Mouse (Mus musculus): ENCODE measurements around the gene Nat10. TPM values are rescaled to one million over a fixed set of nuclear protein-coding genes. Genes with fewer than 3 reads are reported as not detected.

The Nat10 gene
- total and polyA plus RNA-seq, 2 experiments, result 8.8 to 28.7 TPM

DNA sequence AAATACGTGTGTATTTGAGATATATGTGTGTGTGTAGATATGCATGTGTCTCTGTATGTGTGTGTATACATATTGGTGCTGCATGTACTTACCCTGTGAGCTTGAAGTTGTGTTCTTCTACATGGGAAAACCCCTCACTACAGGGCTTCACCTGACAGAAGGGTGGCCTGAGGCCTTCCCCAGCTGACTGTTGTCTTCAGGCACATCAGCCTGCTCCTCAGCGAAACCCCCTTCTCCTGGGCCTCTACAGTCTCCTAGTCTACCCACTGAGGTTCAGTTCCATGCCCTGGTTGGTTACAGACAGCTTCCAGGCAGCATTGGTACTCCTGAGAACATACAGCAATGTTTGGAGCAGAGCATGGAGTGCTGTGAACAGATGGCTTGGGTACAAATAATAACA, 76.6 kb downstream of the Nat10 start:
- no peak for TF ChIP-seq CTCF (IDR thresholded peaks at IDR 0.05; ENCODE audit: low read depth, low read length)
- TF ChIP-seq POLR2A (IDR thresholded peaks at IDR 0.05; ENCODE audit: extremely low read depth, insufficient read depth, low read length), result no peak
- Histone ChIP-seq H3K4me1 (ENCODE audit: control insufficient read depth, insufficient read depth, low read length) (no peaks in the 10 kb centered on the region; the same call in 1 of the 2 replicates), H3K27ac (replicated peaks; ENCODE audit: insufficient read depth, low read depth, low read length) (no peak overlapping the region), H3K9ac (ENCODE audit: low read depth, low read length) (no peak overlapping the region), H3K79me2 (ENCODE audit: control insufficient read depth, insufficient read depth, low read length) (peaks cover 6% of the 10 kb centered on the region; the same call in 1 of the 2 replicates), H3K36me3 (ENCODE audit: control insufficient read depth, insufficient read depth, low read length) (no peaks in the 10 kb centered on the region; the same call in 1 of the 2 replicates), H3K27me3 (ENCODE audit: control insufficient read depth, insufficient read depth, low read length) (no peaks in the 10 kb centered on the region), H3K4me3 (ENCODE audit: insufficient read depth, low read depth, low read length) (no peak overlapping the region)
- WGBS, result 95% methylated on average over 2 of the region's 2 CpGs
- no peak for DNase-seq (ENCODE audit: extremely low read depth, low read depth, low spot score)

DNA sequence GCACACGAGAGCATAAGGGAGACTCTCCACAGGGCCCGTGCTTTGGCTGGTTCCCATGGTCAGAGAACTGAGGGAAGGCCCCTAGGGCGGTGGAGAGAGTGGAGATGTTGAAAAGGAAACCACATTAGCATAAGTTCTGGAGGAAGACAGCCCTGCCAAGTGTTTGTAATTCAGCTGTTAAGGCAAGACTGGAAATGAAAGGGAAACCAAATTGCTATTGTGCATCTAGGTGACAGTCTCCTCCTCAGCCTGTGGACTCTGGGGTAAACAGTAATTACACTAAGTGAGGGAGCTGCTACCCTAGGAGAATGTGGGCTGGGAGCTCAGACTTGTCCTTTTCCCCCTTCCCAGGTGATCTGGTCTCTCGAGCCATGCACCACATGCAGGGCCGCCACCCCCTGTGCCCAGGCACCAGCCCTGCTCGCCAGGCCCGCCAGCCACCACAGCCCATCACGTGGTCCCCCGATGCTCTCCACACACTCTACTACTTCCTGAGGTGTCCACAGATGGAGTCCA, 78.1 kb downstream of the Nat10 start:
- DNase-seq (ENCODE audit: extremely low read depth, low read depth, low spot score), result no peak
- H3K4me3 ChIP-seq (ENCODE audit: insufficient read depth, low read depth, low read length), result no peak overlapping the region
- no peaks in the 10 kb centered on the region for H3K27me3 ChIP-seq (ENCODE audit: control insufficient read depth, insufficient read depth, low read length)
- H3K4me1 ChIP-seq (ENCODE audit: control insufficient read depth, insufficient read depth, low read length), result no peaks in the 10 kb centered on the region; the same call in 1 of the 2 replicates
- TF ChIP-seq POLR2A (IDR thresholded peaks at IDR 0.05; ENCODE audit: extremely low read depth, insufficient read depth, low read length) (no peak), CTCF (IDR thresholded peaks at IDR 0.05; ENCODE audit: low read depth, low read length) (no peak)
- H3K36me3 ChIP-seq (ENCODE audit: control insufficient read depth, insufficient read depth, low read length), result peaks cover 2% of the 10 kb centered on the region; the same call in 1 of the 2 replicates
- H3K27ac ChIP-seq (replicated peaks; ENCODE audit: insufficient read depth, low read depth, low read length), result 0 out of 2 replicates have a peak overlapping the region, but pooled peaks have one; percentile 33
- H3K9ac ChIP-seq (ENCODE audit: low read depth, low read length), result no peak overlapping the region
- 87% methylated on average over 9 of the region's 9 CpGs for WGBS
- peaks cover 6% of the 10 kb centered on the region; the same call in 1 of the 2 replicates for H3K79me2 ChIP-seq (ENCODE audit: control insufficient read depth, insufficient read depth, low read length)

DNA sequence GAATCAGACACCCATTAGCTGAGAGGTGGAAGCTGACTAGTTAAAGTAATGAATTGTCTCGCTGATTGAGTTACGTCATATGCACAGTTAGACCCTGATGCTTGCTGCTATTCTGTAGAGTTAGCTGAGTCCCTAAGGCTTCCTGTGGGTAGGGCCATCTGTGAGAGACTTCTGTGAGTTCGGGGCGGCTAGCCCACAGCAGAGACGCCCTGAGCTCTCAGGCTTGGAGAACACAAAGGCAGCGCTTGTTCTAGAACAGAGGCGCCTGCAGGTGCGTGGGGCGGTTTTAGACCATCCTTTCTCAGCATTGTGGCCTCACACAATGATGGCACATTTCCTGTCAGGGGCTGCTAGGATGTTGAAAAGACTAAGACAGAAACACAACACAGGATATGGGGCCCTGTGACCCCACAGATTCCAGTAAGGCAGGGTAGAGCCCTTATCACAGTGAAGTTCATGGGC, 78.8 kb downstream of the Nat10 start:
- Histone ChIP-seq H3K9ac (ENCODE audit: low read depth, low read length) (no peak overlapping the region), H3K27ac (replicated peaks; ENCODE audit: insufficient read depth, low read depth, low read length) (no peak overlapping the region), H3K79me2 (ENCODE audit: control insufficient read depth, insufficient read depth, low read length) (peaks cover 5% of the 10 kb centered on the region; the same call in 1 of the 2 replicates), H3K36me3 (ENCODE audit: control insufficient read depth, insufficient read depth, low read length) (peaks cover 2% of the 10 kb centered on the region; the same call in 1 of the 2 replicates), H3K4me3 (ENCODE audit: insufficient read depth, low read depth, low read length) (no peak overlapping the region), H3K27me3 (ENCODE audit: control insufficient read depth, insufficient read depth, low read length) (no peaks in the 10 kb centered on the region), H3K4me1 (ENCODE audit: control insufficient read depth, insufficient read depth, low read length) (no peaks in the 10 kb centered on the region; the same call in 1 of the 2 replicates)
- TF ChIP-seq POLR2A (IDR thresholded peaks at IDR 0.05; ENCODE audit: extremely low read depth, insufficient read depth, low read length) (no peak), CTCF (IDR thresholded peaks at IDR 0.05; ENCODE audit: low read depth, low read length) (no peak)
- WGBS, result 92% methylated on average over 9 of the region's 9 CpGs
- DNase-seq (ENCODE audit: extremely low read depth, low read depth, low spot score), result no peak

GRCm38 (mm10) chr2:103681149-103681548, 79.9 kb downstream of the Nat10 start:
- Histone ChIP-seq H3K27me3 (ENCODE audit: control insufficient read depth, insufficient read depth, low read length) (no peaks in the 10 kb centered on the region), H3K4me3 (ENCODE audit: insufficient read depth, low read depth, low read length) (no peak overlapping the region), H3K79me2 (ENCODE audit: control insufficient read depth, insufficient read depth, low read length) (peaks cover 3% of the 10 kb centered on the region; the same call in 1 of the 2 replicates), H3K4me1 (ENCODE audit: control insufficient read depth, insufficient read depth, low read length) (no peaks in the 10 kb centered on the region; the same call in 1 of the 2 replicates), H3K9ac (ENCODE audit: low read depth, low read length) (no peak overlapping the region), H3K36me3 (ENCODE audit: control insufficient read depth, insufficient read depth, low read length) (peaks cover 2% of the 10 kb centered on the region; the same call in 1 of the 2 replicates), H3K27ac (replicated peaks; ENCODE audit: insufficient read depth, low read depth, low read length) (no peak overlapping the region)
- TF ChIP-seq CTCF (IDR thresholded peaks at IDR 0.05; ENCODE audit: low read depth, low read length) (no peak), POLR2A (IDR thresholded peaks at IDR 0.05; ENCODE audit: extremely low read depth, insufficient read depth, low read length) (no peak)
- 95% methylated on average over 5 of the region's 5 CpGs for WGBS
- DNase-seq (ENCODE audit: extremely low read depth, low read depth, low spot score), result no peak

GRCm38 (mm10) chr2:103680364-103681110, 80.5 kb downstream of the Nat10 start:
- Histone ChIP-seq H3K9ac (ENCODE audit: low read depth, low read length) (no peak overlapping the region), H3K4me3 (ENCODE audit: insufficient read depth, low read depth, low read length) (no peak overlapping the region), H3K36me3 (ENCODE audit: control insufficient read depth, insufficient read depth, low read length) (peaks cover 2% of the 10 kb centered on the region; the same call in 1 of the 2 replicates), H3K27me3 (ENCODE audit: control insufficient read depth, insufficient read depth, low read length) (no peaks in the 10 kb centered on the region), H3K79me2 (ENCODE audit: control insufficient read depth, insufficient read depth, low read length) (peaks cover 3% of the 10 kb centered on the region; the same call in 1 of the 2 replicates), H3K27ac (replicated peaks; ENCODE audit: insufficient read depth, low read depth, low read length) (no peak overlapping the region), H3K4me1 (ENCODE audit: control insufficient read depth, insufficient read depth, low read length) (no peaks in the 10 kb centered on the region; the same call in 1 of the 2 replicates)
- TF ChIP-seq CTCF (IDR thresholded peaks at IDR 0.05; ENCODE audit: low read depth, low read length) (no peak), POLR2A (IDR thresholded peaks at IDR 0.05; ENCODE audit: extremely low read depth, insufficient read depth, low read length) (no peak)
- WGBS, result 90% methylated on average over 9 of the region's 9 CpGs
- no peak for DNase-seq (ENCODE audit: extremely low read depth, low read depth, low spot score)
